Mouse (Mus musculus): ENCODE measurements around the gene 2410131K14Rik. TPM values are rescaled to one million over a fixed set of nuclear protein-coding genes. Genes with fewer than 3 reads are reported as not detected.

2410131K14Rik gene
- 7.4 and 7.7 TPM in 2 replicates for polyA plus RNA-seq (2015; fragmentation: Nextera tagmentation; extraction: Ambion mirVana)

- Histone ChIP-seq H3K4me2 (ENCODE audit: low read depth, low read length) (peak within 1 kb of the TSS; percentile 78), H3K4me1 (ENCODE audit: control insufficient read depth, insufficient read depth, low read length) (no peaks in the 10 kb centered on the region), H3K9me3 (replicated peaks; ENCODE audit: control insufficient read depth, low read length) (no peaks in the 10 kb centered on the region), H3K27ac (ENCODE audit: low read length) (peak within 1 kb of the TSS; percentile 73), H3K27me3 (ENCODE audit: control insufficient read depth, insufficient read depth, low read length) (no peaks in the 10 kb centered on the region), H3K9ac (ENCODE audit: low read length) (peak within 1 kb of the TSS; percentile 86), H3K4me3 (replicated peaks; ENCODE audit: low read length) (peak within 1 kb of the TSS; percentile 83), H3K36me3 (ENCODE audit: control insufficient read depth, insufficient read depth, low read length) (no peaks in the 10 kb centered on the region)
- WGBS: under 1% methylated on average over 68 of the region's 68 CpGs
- ATAC-seq (ENCODE audit: insufficient read depth, low FRiP score): peak; percentile 100
Observed at GRCm38 (mm10) chr5:118244606-118245443, at the start of gene 2410131K14Rik, which contains the start of gene Rnft2. Gene 2410131K14Rik, plus strand, starts transcription at chr5:118245227. Gene Rnft2, minus strand, starts transcription at chr5:118245116.

- ATAC-seq (ENCODE audit: insufficient read depth, low FRiP score): no peak
- Histone ChIP-seq H3K27me3 (ENCODE audit: control insufficient read depth, insufficient read depth, low read length) (no peaks in the 10 kb centered on the region; the same call in 1 of the 2 replicates), H3K4me3 (replicated peaks; ENCODE audit: low read length) (no peak overlapping the region), H3K9ac (ENCODE audit: low read length) (no peak overlapping the region), H3K36me3 (ENCODE audit: control insufficient read depth, insufficient read depth, low read length) (no peaks in the 10 kb centered on the region), H3K9me3 (replicated peaks; ENCODE audit: control insufficient read depth, low read length) (no peaks in the 10 kb centered on the region), H3K4me2 (ENCODE audit: low read depth, low read length) (no peak overlapping the region), H3K27ac (ENCODE audit: low read length) (no peak overlapping the region), H3K4me1 (ENCODE audit: control insufficient read depth, insufficient read depth, low read length) (no peaks in the 10 kb centered on the region)
- WGBS: 74% methylated on average over 13 of the region's 13 CpGs
Observed at GRCm38 (mm10) chr5:118197421-118197820, 47.6 kb upstream of the 2410131K14Rik start.

- no peaks in the 10 kb centered on the region for H3K27me3 ChIP-seq (ENCODE audit: control insufficient read depth, insufficient read depth, low read length)
- no peak overlapping the region for H3K4me3 ChIP-seq (replicated peaks; ENCODE audit: low read length)
- H3K27ac ChIP-seq (ENCODE audit: low read length): no peak overlapping the region
- ATAC-seq (ENCODE audit: insufficient read depth, low FRiP score): no peak
- no peak overlapping the region for H3K4me2 ChIP-seq (ENCODE audit: low read depth, low read length)
- H3K36me3 ChIP-seq (ENCODE audit: control insufficient read depth, insufficient read depth, low read length): no peaks in the 10 kb centered on the region
- H3K9ac ChIP-seq (ENCODE audit: low read length): no peak overlapping the region
- H3K9me3 ChIP-seq (replicated peaks; ENCODE audit: control insufficient read depth, low read length): no peaks in the 10 kb centered on the region
- H3K4me1 ChIP-seq (ENCODE audit: control insufficient read depth, insufficient read depth, low read length): no peaks in the 10 kb centered on the region
- 70% methylated on average over 5 of the region's 5 CpGs for WGBS
Observed at GRCm38 (mm10) chr5:118199670-118200069, 45.4 kb upstream of the 2410131K14Rik start.

- H3K9me3 ChIP-seq (replicated peaks; ENCODE audit: control insufficient read depth, low read length): no peaks in the 10 kb centered on the region
Observed at GRCm38 (mm10) chr5:118204675-118205440, 40.2 kb upstream of the 2410131K14Rik start.

DNA sequence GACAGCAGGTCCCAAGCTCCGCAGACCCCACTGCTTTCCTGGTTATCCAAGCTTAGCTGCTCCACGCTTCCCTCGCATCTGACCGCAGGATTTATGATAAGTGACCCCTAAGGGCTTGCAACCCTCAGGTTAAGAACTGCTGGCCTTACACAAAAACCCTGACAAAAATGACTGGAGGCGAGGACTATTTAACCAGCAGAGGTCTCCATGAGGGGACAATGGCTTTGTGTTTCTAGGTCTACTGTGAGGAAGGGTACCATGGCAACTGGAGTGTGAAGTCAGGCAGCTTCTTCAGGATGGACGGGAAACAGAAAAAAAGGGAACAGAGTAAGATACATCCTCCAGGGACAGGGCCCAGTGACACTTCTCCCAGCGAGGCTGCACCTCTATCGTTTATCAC, 39.2 kb upstream of the 2410131K14Rik start:
- 79% methylated on average over 8 of the region's 8 CpGs for WGBS

More at GRCm38 (mm10) chr5:118204675-118205440, 40.2 kb upstream of the 2410131K14Rik start:
- Histone ChIP-seq H3K4me2 (ENCODE audit: low read depth, low read length) (no peak overlapping the region), H3K27ac (ENCODE audit: low read length) (no peak overlapping the region), H3K36me3 (ENCODE audit: control insufficient read depth, insufficient read depth, low read length) (no peaks in the 10 kb centered on the region), H3K9ac (ENCODE audit: low read length) (no peak overlapping the region), H3K27me3 (ENCODE audit: control insufficient read depth, insufficient read depth, low read length) (no peaks in the 10 kb centered on the region), H3K4me3 (replicated peaks; ENCODE audit: low read length) (no peak overlapping the region), H3K4me1 (ENCODE audit: control insufficient read depth, insufficient read depth, low read length) (no peaks in the 10 kb centered on the region)
- 52% methylated on average over 16 of the region's 16 CpGs for WGBS
- ATAC-seq (ENCODE audit: insufficient read depth, low FRiP score): no peak

GRCm38 (mm10) chr5:118214012-118214411, 31.0 kb upstream of the 2410131K14Rik start:
- Histone ChIP-seq H3K27me3 (ENCODE audit: control insufficient read depth, insufficient read depth, low read length) (no peaks in the 10 kb centered on the region), H3K36me3 (ENCODE audit: control insufficient read depth, insufficient read depth, low read length) (no peaks in the 10 kb centered on the region), H3K9me3 (replicated peaks; ENCODE audit: control insufficient read depth, low read length) (no peaks in the 10 kb centered on the region), H3K4me1 (ENCODE audit: control insufficient read depth, insufficient read depth, low read length) (no peaks in the 10 kb centered on the region), H3K9ac (ENCODE audit: low read length) (peak overlapping the region; percentile 42; the same call in 1 of the 2 replicates), H3K4me3 (replicated peaks; ENCODE audit: low read length) (peak overlapping the region; percentile 35), H3K27ac (ENCODE audit: low read length) (no peak overlapping the region), H3K4me2 (ENCODE audit: low read depth, low read length) (peak overlapping the region; percentile 55)
- no peak for ATAC-seq (ENCODE audit: insufficient read depth, low FRiP score)
- 22% methylated on average over 5 of the region's 5 CpGs for WGBS

More for the DNA sequence above, 39.2 kb upstream of the 2410131K14Rik start:
- Histone ChIP-seq H3K27ac (ENCODE audit: low read length) (no peak overlapping the region), H3K4me3 (replicated peaks; ENCODE audit: low read length) (no peak overlapping the region), H3K4me1 (ENCODE audit: control insufficient read depth, insufficient read depth, low read length) (no peaks in the 10 kb centered on the region), H3K27me3 (ENCODE audit: control insufficient read depth, insufficient read depth, low read length) (no peaks in the 10 kb centered on the region), H3K9me3 (replicated peaks; ENCODE audit: control insufficient read depth, low read length) (no peaks in the 10 kb centered on the region), H3K9ac (ENCODE audit: low read length) (no peak overlapping the region), H3K36me3 (ENCODE audit: control insufficient read depth, insufficient read depth, low read length) (no peaks in the 10 kb centered on the region), H3K4me2 (ENCODE audit: low read depth, low read length) (no peak overlapping the region)
- no peak for ATAC-seq (ENCODE audit: insufficient read depth, low FRiP score)

DNA sequence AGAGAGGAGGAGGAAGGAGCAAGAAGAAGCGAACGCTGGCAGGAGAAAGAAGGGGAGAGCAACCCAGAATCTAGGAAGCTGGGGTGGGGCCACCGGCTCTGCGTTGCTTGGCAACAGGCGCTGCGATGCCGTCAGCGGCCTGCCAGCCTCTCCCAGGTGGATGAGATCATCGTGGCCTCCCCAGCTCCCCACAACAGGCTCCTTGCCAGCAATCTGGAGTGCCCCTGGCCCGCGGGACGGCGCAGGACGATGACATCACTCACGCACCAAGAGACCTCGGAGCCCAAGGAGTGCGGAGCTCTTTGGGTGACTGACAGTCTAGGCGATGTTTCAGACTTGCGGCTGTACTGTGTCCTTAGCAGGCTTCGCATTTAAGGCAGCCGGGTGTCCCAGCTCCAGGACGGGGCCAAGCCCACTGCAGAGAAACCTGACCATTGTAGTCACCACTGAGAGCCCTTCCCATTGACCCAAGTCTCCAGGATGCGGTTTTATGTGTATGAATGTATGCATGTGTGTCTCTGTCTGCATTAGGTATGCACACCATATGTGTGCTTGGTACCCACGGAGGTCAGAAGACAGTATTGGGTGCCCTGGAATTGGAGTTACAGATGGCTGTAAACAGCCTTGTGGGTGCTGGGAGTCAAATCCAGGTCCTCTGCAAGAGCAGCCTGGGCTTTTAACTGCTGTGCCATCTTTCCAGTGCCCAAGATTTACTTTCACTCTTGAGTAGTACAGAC, 30.4 kb upstream of the 2410131K14Rik start:
- 6% methylated on average over 24 of the region's 24 CpGs for WGBS
- Histone ChIP-seq H3K4me2 (ENCODE audit: low read depth, low read length) (peak overlapping the region; percentile 55), H3K9ac (ENCODE audit: low read length) (peak overlapping the region; percentile 42; the same call in 1 of the 2 replicates), H3K36me3 (ENCODE audit: control insufficient read depth, insufficient read depth, low read length) (no peaks in the 10 kb centered on the region), H3K4me3 (replicated peaks; ENCODE audit: low read length) (peak overlapping the region; percentile 35), H3K9me3 (replicated peaks; ENCODE audit: control insufficient read depth, low read length) (no peaks in the 10 kb centered on the region), H3K27ac (ENCODE audit: low read length) (no peak overlapping the region), H3K27me3 (ENCODE audit: control insufficient read depth, insufficient read depth, low read length) (no peaks in the 10 kb centered on the region), H3K4me1 (ENCODE audit: control insufficient read depth, insufficient read depth, low read length) (no peaks in the 10 kb centered on the region)
- peak; percentile 80 for ATAC-seq (ENCODE audit: insufficient read depth, low FRiP score)

DNA sequence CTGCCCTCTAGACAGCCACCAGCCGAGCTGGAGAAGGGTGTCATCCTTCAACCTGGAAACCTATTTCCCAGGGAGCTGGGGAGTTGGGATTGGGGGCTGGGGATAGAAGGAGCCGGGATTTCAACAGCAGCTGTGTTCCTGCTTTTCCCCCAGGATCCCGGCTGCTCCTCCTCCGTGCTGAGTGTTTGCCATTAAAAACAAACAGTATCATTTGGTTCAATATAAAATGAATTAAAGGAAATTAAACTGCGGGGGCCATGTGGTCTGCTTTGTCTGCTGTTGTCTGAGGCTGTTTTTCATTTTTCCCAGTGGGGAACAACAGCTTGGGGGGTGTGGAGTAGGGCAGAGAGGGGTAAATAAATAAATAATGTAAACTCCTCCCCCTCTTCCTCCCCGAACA, 27.6 kb upstream of the 2410131K14Rik start:
- no peak overlapping the region for H3K4me2 ChIP-seq (ENCODE audit: low read depth, low read length)
- H3K27ac ChIP-seq (ENCODE audit: low read length): no peak overlapping the region
- no peak overlapping the region for H3K4me3 ChIP-seq (replicated peaks; ENCODE audit: low read length)
- no peak overlapping the region for H3K9ac ChIP-seq (ENCODE audit: low read length)
- H3K4me1 ChIP-seq (ENCODE audit: control insufficient read depth, insufficient read depth, low read length): no peaks in the 10 kb centered on the region
- H3K27me3 ChIP-seq (ENCODE audit: control insufficient read depth, insufficient read depth, low read length): no peaks in the 10 kb centered on the region
- 47% methylated on average over 6 of the region's 6 CpGs for WGBS
- no peak for ATAC-seq (ENCODE audit: insufficient read depth, low FRiP score)
- H3K9me3 ChIP-seq (replicated peaks; ENCODE audit: control insufficient read depth, low read length): no peaks in the 10 kb centered on the region
- no peaks in the 10 kb centered on the region for H3K36me3 ChIP-seq (ENCODE audit: control insufficient read depth, insufficient read depth, low read length)

Data from stomach, embryonic 16.5 days (tissue).